Mouse (Mus musculus) adrenal gland, adult (tissue): Measurements from ENCODE around the gene Adh1.

Source experiments
- DNase-seq, 2 experiments: peaks; one replicate each; pipeline ENCODE4 v3.0.0; 2022 to 2023; ENCODE audit warnings: low spot score in 1 of 2; ENCODE audit not compliant: inconsistent age in 2 of 2

The Adh1 gene

DNA sequence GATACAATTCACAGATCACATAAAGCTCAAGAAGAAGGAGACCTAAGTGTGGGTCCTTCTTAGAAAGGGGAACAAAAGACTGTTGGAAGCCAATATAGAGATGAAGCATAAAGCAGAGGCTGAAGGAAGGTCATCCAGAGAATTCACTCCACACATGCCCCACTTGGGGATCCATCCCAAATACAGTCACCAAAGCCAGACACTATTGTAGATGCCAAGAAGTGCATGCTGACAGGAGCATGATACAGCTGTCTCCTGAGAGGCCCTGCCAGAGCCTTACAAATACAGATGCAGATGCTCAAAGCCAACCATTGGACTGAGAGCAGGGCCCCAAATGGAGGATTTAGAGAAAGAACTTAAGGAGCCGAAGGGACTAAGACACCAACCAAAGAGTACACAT is 23.0 kb downstream of the Adh1 start:
- DNase-seq, result peak in 1 of 2 experiments; percentile 64

DNA sequence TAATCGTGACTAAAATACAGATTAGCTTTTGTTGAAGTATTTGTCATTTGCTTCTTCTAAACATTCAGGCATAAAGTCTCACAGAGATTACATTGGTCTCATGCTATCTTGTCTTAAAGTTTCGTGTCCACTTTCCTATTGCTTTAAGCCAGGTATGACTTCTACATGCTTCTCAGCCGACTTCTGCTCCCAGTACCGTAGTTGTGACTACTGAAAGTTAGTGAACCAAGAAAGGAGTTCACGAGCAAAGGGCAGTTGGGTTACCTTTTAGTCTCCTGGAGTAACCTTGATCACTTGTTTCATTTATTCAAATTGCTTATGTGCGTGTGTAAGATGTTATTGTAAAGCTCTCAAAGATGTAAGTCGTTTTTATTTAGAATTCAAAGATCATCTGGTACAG is 25.2 kb downstream of the Adh1 start:
- no peak for DNase-seq

DNA sequence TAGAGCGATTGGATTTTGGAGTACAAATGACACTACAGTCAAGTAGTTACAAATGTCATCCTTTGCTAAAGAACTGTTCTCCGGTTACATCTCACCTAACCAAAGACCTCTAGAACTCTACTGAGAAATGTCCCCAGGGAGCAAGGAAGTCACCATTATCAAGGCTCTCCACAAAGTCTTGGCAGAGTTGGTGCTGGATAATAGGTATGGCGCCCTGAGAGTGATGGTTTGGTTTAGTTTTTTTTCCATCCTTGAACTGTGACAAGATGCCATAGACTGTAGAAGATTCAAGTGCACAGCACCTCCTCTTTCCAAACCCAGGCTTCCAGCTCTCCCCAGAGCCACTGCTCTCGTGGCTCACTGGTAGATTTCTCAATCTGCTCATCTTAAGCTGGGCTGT is 26.9 kb downstream of the Adh1 start:
- peak in 1 of 2 experiments; percentile 60 for DNase-seq

DNA sequence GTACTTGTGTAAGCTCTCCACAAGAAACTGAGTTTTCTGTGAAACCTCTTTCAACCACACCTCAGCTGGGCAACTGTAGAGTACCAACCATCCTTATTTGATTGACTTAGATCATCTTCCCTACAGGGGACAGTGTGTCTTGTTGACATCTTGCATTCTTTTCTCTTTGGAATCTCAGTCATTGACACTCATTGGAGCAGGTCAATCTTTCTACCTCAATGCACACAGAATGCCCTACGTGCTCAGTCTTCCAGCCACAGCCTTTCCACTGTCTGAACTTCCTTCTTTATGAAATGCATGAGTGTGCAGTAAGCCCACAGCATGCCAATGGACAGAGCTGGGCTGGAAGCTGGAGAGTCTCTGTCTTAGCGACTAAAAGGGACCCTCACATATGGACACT is 29.9 kb downstream of the Adh1 start:
- DNase-seq, result no peak

GRCm38 (mm10) chr3:138291529-138292117 is 30.8 kb downstream of the Adh1 start:
- DNase-seq, result peak in 1 of 2 experiments; percentile 58

DNA sequence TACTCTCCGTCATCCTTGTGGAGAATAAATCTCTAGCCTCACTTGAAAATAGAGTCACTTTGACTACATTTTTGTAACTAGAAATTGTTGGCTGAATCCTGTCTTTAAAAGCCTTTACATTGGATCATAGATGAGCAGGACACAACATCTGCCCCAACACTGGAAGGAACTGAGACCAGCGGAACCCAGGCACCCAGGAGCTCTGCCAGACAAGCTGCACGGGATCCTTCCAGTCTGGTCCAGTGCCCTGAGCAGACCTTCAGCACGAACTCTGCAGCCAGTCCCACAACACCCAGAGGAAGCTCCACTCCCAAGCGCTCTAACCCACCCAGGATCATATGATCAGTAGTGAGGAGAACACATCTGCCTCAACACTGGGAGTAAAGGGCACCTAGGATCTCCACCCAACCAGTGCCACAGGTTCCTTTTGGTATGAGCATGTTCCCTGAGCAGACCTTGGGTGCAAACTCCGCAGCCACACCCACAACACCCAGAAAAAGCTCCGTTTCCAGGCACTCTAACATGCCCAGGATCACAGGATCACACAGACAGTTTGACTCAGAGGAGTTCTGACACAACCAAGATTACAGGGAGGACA is 32.6 kb downstream of the Adh1 start:
- DNase-seq, result peak in 1 of 2 experiments; percentile 78

GRCm38 (mm10) chr3:138300130-138300529 is 39.3 kb downstream of the Adh1 start:
- DNase-seq, result no peak

GRCm38 (mm10) chr3:138302676-138303075 is 41.9 kb downstream of the Adh1 start:
- DNase-seq, result no peak

GRCm38 (mm10) chr3:138303771-138304488 is 43.1 kb downstream of the Adh1 start:
- peak in 1 of 2 experiments; percentile 24 for DNase-seq

DNA sequence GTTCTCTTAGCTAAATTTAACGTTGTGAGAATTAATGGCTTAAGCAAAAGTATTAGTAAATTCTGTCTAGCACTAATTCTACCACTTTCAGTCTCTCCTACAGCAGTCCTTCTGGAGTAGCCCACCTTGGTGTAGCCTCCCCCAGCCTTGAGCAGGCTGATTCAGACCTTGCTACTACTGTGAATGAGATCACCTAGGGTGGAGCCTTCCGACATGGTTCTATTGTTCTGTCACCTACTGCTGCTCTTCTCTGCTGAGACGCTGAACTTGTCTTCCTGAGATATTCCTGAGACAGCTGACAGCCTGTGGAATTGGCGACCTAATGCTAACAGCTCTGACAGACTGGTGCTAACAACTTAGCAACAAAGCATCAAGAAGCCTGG is 43.7 kb downstream of the Adh1 start:
- peak in 1 of 2 experiments; percentile 21 for DNase-seq

- DNase-seq, result peak in 1 of 2 experiments; percentile 50
Observed at GRCm38 (mm10) chr3:138305486-138306289, 44.9 kb downstream of the Adh1 start.

- peak in 1 of 2 experiments; percentile 25 for DNase-seq
Observed at GRCm38 (mm10) chr3:138306290-138306683, 45.5 kb downstream of the Adh1 start.

DNA sequence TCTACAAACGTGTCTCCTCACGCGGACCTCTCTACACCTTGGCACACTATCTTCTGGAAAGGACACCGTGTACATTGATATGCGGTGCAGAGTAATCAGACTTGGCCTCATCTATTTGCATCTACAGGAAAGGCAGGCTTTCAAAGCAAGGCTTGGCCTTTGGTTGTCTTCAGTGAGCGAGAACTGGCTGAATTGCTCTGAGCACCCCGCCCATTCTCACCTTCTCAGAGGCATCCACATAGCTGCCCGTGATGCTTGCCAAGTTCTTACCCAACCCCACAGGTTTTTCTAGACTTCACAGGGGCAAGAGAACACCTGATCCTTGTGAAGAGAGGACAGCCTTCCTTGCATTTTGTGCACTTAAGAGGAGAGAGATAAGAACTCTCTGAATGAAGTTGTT is 49.1 kb downstream of the Adh1 start:
- no peak for DNase-seq

DNA sequence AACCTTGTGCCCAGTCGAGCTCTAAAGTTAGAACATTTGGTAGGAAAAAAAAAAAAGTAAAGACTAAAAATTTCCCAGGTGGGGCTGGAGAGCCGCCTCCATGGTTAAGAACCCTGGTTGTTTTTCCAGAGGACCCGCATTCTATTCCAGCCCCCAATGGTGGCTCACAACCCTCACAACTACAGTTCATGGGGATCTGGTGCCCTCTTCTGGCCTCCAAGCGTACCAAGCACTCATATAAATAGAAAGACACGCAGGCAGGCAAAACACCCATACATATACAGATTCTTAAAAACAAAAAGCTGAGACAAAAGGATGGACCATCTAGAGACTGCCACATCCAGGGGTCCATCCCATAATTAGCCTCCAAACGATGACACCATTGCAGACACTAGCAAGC is 50.2 kb downstream of the Adh1 start:
- DNase-seq, result peak in 1 of 2 experiments; percentile 35

DNA sequence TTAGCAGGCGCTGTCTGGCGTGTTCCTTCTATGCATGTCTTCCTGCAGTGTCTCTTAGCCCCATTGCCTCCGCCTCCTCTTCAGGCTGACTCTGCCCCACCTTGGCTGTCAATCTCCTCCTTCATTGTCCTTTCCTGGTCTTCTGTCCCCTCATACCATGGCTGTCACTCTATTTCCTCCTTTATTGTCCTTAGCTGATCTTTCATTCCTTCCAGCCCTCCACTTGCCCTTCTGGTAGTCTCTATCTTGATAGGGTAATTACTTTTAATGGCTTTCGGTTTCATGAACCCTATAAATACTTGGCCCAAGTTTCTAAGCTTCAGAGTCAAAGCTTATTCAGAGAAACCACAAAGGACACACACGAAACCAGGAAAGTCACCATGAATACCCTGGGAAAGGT is 52.2 kb downstream of the Adh1 start, which contains the start of gene Adh6a:
Gene Adh6a, plus strand, starts transcription at position 322 of the 400 bp plus-strand sequence.
- DNase-seq, result no peak

- DNase-seq, result no peak
Observed at GRCm38 (mm10) chr3:138316908-138317472, 56.2 kb downstream of the Adh1 start.

GRCm38 (mm10) chr3:138325001-138325400 is 64.2 kb downstream of the Adh1 start:
- DNase-seq, result no peak

- DNase-seq, result no peak
Observed at GRCm38 (mm10) chr3:138325466-138325865, 64.7 kb downstream of the Adh1 start.

- DNase-seq, result no peak
Observed at GRCm38 (mm10) chr3:138333910-138334309, 73.1 kb downstream of the Adh1 start.

- DNase-seq, result no peak
Observed at GRCm38 (mm10) chr3:138334320-138334719, 73.5 kb downstream of the Adh1 start.

DNA sequence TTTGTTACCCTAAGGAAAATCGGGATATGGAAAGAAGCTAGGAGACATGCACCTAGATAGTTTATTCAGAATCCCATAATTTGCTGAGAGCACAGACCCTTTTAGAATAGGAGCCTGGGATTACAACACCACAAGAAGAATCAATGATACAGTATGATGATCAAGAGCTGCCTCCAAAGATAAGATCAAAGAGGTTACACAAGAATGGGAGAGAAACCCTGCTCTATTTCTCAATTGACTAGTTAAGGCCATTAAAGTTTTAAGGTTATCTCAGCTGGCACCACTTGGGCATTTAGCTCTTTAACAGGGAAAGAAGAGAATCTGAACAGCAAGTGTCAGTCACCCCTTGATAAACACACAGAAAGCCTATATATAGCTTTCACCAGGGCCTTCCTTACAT is 74.8 kb downstream of the Adh1 start:
- DNase-seq, result no peak
